Mouse (Mus musculus) bone marrow, adult 2 months (tissue): Measurements from ENCODE around the gene Gm43302.
"Not testable (repeated sequence)": the region's sequence is repeated elsewhere in the genome, so short reads cannot be mapped to it uniquely, and the experiment has no call there.

ENCODE experiments used
- CTCF ChIP-seq: fragments of 200-500 bp; IDR thresholded peaks from 2 replicates; pipeline ENCODE4 v1.5.1; 2011; ENCODE audit warnings: low read length, control low read depth; ENCODE audit not compliant: control insufficient read depth, insufficient read depth
- POLR2A ChIP-seq: fragments of 200-500 bp; IDR thresholded peaks from 2 replicates; pipeline ENCODE4 v1.6.1; 2011; ENCODE audit warnings: low read depth, mild to moderate bottlenecking, control low read depth, low read length, borderline replicate concordance; ENCODE audit not compliant: control insufficient read depth

DNA sequence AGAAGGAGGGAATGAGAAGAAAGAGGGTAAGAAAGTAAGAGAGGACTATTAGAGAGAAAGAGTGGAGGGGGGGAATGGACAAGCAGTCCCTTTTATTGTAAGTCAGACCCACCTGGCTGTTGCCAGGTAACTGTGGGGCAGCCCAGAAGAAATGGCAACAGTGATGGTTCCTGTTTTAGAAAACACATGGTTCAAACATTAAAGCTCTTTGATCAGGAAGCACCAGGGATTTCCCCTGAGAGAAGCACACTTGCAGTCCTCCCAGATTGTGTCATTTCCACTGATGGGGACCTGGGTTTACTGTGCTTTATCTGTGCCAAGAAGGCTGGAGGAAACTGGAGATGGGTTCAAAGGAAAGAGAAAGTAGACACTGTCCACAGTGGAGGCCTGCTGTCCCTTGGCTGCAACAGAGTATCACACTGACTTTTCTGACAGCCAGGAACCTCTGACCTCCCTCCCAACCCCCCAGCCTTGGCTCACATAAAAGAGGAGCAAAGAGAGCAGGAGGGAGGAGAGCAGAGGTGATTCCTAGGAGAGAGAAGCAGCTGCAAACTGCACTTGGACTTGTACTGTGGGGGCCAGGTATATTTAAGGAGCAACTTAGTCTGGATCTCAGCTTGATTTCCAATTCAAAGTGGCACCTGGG, 95.5 kb downstream of the Gm43302 start:
- TF ChIP-seq CTCF, POLR2A: not testable (repeated sequence)
